Mouse (Mus musculus) spleen, postnatal 36 days (tissue): ENCODE results near the gene Nrbf2.

Source experiments
- DNase-seq, 2 experiments: peaks; one replicate each; pipeline ENCODE4 v3.0.0; 2022; ENCODE audit warnings: low spot score in 2 of 2, mixed read lengths in 1 of 2

Gene Nrbf2

DNA sequence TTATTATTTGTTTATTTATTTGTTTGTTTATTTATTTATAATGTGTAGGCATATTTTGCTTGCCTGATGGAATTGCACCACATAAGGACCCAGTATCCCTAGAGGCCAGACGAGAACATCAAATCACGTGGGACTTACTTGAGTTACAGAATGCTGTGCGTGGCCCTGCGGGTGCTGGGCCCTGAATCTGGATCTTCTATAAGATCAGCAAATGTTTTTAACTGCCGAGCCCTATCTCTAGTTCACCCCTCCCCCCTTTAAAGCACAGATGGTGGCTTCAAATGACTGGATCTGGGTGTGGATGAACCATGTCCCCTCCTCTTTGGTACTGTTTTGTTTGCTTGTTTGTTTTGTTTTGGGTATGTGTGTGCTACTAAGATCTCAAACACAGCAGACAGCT is 10.2 kb upstream of the Nrbf2 start:
- DNase-seq = no peak

DNA sequence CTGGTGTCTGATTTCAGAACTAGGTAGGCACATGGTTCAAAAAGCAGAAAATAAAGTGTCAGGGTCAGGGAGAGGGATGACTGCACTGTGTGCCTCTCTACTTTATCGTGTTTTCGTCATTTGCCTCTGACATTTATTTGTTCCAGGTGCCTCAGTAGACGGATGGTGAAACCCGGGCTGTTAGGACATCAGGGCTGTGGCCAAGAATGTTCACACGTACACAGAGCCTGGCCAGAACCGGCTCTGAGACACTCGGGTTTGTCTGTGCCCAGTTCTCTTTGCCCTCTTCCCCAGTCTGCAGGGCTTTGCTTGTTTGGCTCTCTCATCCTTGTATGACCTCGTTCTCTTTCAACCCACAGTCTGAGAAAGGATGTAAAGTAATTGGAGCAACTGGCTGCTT is 6.0 kb upstream of the Nrbf2 start:
- DNase-seq = no peak

DNA sequence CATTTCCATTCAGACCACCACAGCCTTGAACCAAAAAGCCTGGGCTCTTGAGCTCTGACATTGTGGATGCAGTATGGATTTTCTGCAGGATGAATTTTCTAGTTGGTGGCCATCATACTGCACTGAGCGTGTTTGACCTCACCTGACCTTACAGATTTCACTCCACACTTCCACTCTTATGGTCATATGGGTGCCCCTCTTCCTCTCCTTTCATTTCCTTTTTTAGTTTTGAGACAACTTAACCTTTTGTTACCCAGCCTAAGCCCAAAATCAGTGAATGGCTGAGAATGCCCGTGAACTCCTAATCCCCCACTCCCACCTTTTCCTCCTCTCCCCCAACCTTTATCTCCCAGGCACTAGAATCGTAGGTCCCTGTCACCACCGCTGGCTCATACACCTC is 5.5 kb upstream of the Nrbf2 start:
- DNase-seq = no peak

DNA sequence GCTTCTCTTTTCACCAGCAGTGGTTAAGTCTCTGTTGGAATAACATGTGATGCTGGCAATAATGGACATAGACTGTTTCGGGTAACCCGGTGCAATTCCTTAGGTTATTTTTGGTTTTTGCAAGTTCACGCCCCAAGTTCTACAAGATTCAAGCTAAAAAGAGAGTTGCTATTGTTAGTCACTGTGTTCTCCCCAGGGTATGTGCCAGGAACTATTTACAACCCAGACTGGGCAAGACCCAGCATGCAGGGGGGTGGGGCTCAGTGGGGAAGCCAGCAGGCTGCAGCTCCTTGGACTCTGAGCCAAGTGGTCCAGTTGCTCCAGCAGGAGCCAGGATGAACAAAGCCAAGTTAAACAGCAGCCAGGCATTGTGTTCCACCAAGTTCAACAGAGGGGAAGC is 2.8 kb upstream of the Nrbf2 start:
- DNase-seq = peak; percentile 42 to 56

DNA sequence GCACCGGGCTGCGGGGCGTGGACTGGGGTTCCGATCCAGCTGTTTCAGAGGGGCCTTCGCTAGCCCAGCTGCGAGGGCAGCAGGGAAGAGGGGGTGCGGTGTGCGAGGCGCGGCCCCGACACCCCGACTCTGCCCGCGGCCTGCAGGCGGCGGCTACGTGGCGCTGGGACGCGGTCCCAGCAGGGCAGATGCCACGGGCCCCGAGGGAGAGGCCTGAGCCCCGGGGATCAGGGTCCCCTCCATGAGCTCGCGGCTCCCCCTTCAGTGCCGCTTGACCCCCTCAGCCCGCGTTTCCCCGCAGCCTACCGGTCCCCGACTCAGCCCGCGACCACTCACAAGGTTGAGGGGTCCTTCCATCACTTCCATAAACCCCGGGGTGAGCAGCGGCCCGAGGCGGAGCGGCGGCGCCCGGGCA is 337 bp downstream of the Nrbf2 start:
- peak in 1 of 2 experiments; percentile 26 for DNase-seq

DNA sequence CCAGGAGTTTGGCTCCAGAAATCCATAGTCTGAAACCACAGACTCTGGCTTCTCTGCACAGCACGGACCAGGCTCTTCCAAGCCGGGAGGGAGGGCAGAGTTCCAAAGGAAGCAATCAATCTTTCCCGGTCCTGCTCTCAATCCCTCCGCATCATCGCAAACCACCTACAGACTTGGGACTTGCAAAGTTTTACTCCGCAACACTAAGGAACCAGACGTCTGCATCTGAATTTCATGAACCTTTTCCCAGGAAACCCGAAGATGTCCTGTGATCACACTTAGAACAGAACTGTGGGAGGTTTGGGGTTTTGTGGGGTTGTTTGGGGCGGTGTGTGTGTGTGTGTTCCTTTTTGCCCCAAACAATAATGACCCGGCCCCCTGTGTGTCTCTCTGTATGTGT is 794 bp downstream of the Nrbf2 start:
- DNase-seq = no peak

DNA sequence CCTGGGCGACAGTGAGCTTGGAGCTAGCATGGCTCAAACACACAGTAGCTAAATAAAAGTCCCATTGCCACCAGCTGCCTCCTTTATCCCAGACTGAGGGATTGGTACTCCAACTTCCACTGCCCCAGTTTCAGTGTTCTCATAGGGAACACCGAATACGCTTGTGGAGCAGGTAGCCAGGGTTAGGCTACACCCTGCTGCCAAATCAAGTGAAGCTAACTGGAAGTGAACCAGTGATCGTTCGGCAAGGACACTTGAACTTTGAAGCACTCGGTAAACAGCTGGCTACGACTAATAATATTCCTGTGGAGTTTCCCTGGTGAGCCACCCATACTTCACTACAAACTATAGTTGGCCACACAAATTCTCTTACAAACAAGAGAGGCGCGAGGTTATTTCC is 1.6 kb downstream of the Nrbf2 start:
- no peak for DNase-seq

DNA sequence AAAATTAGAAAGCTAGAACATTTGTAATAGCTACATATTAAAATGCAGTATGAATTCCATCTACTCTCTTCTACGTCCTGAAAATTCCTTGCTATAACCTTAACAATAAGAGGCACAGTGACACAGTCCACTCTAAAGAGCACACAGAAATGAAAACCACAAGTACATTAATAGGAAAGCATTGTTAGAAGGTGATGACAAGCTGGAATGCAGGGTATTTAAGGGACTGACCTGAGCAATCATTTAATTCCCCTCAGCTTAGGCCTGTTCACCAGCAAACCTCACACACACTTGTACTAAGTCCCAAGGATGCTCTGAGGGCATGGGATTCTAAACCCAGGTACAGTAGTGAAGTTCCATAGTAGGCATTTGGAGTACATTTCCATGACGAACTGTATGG is 2.6 kb downstream of the Nrbf2 start:
- no peak for DNase-seq

DNA sequence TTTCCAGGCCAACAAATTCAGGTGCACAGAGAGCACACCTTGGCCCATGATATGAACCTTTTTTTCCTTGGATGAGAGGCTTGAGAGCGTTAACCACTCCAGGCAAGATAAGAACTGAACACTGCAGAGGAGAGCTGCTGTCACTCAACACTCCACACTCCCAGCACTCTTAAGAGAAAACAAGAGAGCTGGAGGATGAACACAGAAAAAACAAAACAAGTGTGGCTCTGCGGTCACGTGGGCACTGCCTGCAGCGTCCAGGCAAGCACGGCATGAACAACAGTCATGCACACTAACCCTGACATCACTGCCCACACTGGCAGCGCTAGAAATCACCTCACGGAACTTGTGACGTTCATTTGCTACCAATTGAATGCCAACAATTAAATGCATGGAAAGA is 3.3 kb downstream of the Nrbf2 start:
- no peak for DNase-seq

DNA sequence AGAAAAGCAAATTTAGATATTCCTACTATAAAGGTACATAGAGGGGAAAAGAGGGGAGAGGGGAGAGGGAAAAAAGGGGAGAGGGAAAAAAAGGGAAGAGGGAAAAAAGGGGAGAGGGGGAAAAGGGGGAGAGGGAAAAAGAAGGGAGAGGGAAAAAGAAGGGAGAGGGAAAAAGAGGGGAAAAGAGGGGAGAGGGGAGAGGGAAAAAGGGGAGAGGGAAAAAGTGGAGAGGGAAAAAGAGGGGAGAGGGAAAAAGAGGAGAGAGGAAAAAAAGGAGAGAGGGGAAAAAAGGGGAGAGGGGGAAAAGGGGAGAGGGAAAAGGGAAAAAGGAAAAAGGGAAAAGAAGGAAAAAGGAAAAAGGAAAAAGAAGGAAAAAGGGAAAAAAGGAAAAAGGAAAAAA is 9.2 kb downstream of the Nrbf2 start:
- DNase-seq = no peak

DNA sequence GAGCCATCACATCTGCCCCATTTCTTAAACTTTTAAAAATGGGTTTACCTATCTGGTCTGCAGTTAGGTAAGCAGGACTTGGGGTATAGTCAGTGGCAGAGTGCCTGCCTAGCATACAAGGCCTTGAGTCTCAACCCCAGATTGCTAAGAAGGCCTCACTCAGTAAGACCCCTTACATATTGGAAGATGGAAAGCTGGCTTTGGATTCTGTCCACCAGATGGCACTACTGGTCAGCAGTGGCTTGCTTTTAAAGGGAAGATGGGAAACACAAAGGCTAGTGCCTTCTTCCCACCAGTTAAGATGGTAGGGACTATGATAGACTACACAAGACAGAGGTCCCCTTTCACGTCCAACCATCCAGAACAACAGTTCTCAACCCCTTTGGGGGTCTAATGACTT is 20.3 kb downstream of the Nrbf2 start:
- peak in 1 of 2 experiments; percentile 9 for DNase-seq

DNA sequence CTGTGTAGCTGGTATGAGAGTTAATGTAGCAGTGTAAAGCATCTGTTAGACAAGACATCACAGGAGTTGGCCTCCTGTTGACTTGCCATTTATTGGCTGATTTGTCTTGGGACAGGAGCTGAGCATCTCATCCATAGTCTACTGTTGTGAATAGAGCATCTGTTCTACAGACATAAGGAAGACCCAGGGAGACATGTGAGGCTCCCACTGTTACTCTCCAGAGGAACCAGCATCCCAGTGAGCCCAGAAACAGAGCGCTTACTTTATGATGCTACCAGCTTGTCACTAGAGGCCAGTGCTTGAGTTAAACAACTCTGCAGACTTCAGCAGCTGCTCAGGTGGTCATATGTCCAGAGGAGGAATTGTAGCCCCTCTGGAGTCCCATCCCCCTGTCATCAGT is 32.0 kb downstream of the Nrbf2 start:
- DNase-seq = no peak

DNA sequence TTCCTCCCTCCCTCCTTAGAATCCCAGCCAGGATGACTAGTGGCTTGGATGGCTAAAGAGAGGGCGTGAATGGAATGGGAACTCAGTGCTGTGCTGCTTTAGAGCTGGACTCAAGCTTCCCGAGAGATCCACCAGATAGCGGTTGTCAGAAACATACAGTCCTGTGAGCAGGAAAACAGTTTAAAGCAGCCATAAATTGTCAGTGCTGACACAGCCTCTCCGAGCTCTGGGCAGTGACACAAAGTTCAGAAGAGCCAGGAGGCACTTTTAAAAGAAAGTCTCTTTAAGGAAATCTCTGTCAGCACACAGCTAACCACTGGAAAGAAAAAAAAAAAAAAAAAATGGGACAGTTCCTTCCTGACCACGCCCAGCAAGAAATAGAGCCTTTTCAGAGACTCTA is 32.8 kb downstream of the Nrbf2 start:
- no peak for DNase-seq

DNA sequence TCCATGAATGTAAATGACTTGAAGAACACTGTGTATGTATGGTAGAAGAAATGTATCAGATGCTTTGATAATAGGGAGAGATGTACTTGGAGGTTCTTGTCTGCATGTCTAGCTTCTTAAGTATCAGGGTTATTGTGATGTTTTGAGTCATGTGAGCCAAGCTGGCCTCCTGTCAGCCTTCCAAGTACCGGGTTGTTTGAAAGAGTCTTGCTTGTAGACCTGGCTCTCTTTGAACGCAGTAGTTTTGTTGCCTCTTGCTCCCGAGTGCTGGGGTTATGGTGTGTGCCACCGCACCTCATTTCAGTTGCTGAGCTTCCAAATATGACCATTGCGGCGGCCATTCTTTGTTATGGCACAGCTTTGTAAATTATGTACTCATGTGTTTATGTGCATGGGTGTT is 34.3 kb downstream of the Nrbf2 start:
- DNase-seq = no peak

DNA sequence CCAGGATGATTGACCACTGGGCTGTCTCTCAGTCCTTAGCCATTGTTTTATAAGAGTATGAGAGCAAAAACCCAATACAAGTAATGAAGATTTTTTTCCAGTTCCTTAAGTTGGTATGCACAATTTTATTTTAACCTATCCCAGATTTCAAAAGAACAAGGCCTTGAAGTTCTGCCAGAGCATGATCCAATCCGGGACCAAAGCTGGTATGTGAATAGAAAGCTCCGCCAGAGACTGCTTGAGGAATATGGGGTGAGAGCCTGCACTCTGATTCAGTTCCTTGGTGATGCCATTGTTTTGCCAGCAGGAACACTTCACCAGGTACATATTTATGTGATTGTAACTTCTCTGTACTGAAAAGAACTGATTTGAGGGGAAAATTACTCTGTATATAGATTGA is 35.6 kb downstream of the Nrbf2 start:
- no peak for DNase-seq

DNA sequence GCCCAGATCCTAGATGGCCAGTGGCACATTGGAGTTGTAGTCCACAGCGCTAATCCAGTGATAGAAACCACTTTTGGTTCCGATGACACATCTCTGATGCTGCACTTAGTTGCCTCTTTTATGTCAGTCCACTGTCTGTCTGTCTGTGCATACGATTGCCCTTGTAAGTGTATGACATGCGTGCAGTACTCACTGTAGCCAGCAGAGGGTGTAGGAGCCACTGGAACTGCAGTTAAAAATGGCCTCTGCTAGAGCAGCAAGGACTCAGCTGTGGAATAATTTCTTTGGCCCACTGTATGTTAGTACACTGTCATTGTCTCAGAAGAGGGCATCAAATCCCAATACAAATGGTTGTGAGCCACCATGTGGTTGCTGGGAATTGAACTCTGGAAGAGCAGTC is 38.0 kb downstream of the Nrbf2 start:
- peak in 1 of 2 experiments; percentile 20 for DNase-seq

DNA sequence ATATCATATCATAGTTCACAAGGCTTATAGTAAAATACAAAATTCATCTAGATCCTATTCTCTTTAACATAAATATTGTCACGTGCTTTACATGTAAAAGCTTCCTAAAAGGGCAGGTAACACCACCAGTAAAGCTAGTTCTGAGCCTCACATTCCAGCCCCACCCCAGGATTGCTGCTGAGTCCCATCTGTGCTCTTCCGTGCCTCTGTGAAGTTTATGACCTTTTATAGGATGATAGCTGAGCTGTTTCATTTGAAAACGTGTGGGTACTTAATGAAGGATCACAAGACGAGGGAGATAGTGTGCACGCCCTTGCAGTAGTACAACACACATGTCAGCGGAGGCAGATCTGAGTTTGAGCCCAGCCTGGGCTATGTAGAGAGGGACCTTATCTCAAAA is 54.7 kb downstream of the Nrbf2 start:
- no peak for DNase-seq

DNA sequence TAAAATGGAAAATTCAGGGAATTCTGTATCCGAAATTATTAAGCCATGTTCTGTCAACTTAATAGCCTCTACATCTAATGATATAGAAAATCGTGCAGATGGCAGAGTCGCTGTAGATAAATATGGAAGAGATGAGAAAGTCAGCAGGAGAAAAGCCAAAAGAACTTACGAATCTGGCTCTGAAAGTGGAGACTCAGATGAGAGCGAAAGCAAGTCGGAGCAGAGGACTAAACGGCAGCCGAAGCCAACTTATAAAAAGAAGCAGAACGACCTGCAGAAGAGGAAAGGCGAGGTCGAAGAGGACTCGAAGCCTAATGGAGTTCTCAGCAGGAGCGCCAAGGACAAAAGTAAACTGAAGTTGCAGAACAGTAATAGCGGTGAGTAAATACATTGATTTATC is 58.6 kb downstream of the Nrbf2 start:
- DNase-seq = no peak

DNA sequence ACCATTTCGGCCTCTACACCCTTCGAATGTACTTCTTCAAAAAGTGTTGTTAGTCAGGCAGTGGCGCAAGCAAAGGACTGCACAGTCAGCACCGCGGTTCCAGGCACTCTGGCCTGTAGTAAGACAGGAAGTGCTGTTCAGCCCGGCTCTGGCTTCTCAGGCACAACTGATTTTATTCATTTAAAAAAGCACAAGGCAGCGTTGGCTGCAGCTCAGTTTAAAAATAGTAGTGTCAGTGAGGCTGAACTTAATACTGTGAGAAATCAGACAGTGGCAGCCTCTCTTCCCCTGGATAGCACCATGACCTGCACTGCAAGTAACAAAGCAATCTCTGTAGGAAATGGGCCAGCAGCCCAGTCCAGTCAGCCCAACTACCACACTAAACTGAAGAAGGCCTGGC is 59.0 kb downstream of the Nrbf2 start:
- peak; percentile 35 to 48 for DNase-seq

DNA sequence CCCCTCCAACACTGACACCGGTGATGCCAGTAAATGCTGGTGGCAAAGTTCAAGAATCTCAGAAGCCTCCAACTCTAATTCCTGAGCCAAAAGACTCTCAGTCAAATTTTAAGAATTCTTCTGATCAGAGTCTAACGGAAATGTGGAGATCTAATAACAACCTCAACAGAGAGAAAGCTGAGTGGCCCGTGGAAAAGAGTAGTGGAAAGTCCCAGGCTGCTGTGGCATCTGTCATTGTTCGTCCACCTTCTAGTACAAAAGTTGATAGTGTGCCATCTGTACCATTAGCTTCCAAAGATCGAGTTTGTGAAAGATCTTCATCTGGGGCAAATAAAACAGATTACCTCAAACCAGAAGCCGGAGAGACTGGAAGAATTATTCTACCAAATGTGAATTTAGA is 59.6 kb downstream of the Nrbf2 start:
- no peak for DNase-seq

DNA sequence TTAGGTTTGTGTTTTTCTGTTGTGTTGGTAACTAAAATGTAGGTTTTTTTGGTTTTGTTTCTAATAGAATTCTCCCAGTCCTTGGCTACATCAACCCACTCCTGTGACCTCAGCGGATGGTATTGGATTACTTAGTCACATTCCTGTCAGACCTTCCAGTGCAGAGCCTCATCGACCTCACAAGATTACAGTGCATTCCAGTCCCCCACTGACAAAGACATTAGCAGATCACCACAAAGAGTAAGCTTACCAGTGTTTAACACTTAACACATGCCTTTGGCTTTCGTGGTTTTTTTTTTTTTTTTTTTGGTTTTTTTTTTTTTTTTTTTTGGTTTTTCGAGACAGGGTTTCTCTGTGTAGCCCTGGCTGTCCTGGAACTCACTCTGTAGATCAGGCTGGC is 61.2 kb downstream of the Nrbf2 start:
- no peak for DNase-seq

DNA sequence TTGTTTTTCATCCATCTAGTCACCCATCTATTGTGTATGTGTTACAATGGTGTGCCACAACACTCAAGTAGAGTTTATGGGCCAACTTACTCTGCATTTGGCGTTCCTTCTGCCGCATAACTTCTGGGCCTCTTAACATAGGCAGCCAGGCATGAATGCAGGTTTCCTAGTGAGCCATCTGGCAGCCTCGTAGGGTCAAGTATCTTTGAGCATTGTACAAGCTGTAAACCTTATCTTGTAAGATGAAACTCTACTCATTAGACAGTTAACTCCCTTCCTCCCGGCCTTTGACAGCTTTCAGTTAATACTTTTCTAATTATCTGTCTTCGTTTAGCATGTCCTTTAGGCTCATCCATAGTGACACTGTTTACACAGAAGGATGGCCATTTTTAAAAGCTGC is 63.8 kb downstream of the Nrbf2 start:
- no peak for DNase-seq

DNA sequence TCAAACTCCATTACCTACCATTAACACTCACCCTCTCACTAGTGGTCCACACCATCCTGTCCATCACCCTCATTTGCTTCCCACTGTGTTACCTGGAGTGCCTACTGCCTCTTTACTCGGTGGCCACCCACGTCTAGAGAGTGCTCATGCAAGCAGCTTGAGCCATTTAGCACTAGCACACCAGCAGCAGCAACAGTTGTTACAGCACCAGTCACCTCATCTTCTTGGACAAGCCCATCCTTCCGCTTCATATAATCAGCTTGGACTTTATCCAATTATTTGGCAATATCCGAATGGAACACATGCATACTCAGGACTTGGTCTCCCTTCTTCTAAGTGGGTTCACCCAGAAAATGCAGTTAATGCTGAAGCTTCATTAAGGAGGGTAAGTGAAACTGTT is 64.9 kb downstream of the Nrbf2 start:
- DNase-seq = no peak

DNA sequence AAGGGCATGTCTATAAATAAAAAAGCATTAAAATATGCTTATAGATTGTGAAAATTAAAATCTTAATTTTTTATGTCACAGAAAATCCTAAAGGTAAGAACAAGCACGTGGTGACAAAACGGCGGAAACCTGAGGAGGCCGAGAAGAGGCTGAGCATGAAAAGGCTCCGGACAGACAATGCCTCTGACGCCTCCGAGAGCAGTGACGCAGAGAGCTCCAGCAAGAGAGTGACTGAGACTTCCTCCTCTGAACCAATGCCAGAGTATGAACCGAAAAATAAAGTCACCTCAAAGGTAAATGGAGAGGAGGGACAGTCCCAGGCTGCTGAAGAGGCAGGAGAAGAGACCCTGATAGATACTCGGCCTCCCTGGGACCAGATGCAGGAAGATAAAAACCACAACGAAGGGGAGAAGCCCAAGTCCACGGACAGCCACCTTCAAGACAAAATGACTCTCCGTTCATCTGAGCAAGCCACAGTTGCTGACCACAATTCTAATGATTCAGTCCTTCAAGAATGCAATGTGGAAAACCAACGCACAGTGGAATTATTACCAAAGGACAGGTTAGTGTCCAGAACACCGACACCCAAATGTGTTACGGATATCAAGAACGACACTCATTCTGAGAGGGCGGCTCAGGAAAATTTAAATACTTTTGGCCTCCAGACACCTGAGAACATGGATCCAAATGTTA is 66.1 kb downstream of the Nrbf2 start:
- no peak for DNase-seq
